Mouse (Mus musculus) cortical plate, adult 2 months (tissue): ENCODE data around the gene Zbtb44.

Source experiments
- CTCF ChIP-seq: fragments of 200-500 bp; IDR thresholded peaks from 2 replicates; pipeline ENCODE4 v1.5.1; 2011; ENCODE audit warnings: mild to moderate bottlenecking, control low read depth, low read length; ENCODE audit not compliant: insufficient read depth; ENCODE audit errors: extremely low read depth
- POLR2A ChIP-seq: fragments of 200-500 bp; IDR thresholded peaks from 2 replicates; pipeline ENCODE4 v1.6.1; 2011; ENCODE audit warnings: mild to moderate bottlenecking, low read length, control low read depth; ENCODE audit not compliant: insufficient read depth; ENCODE audit errors: extremely low read depth

- TF ChIP-seq CTCF (no peak), POLR2A (no peak)
Measured at GRCm38 (mm10) chr9:31122464-31123030, 92.1 kb downstream of the Zbtb44 start.
